Mouse (Mus musculus): ENCODE data around the gene Ank3.

DNA sequence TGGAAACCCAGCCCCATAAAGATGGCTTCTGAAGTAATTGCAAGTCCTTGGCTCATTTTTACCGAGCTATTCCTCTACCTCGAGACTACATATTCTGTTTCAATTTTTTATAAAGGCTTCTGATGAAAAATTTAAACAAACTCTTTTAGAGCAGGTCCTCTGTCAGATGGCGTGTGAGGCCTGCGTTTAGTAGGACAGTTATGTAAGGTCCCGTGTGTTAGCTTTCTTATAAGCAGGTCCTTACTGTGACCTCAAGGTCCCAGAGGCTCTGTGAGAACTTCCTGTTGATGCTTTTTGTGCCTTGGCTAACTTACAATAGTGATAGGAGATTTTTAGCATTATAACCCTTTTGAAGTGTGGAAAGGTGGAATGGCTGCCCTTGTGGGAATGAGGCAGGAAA is 332.8 kb downstream of the Ank3 start:
- TF ChIP-seq GATA1 (IDR thresholded peaks at IDR 0.05; ENCODE audit: low read depth, low read length) (no peak), MYC (IDR thresholded peaks at IDR 0.05; ENCODE audit: low read depth, low read length) (no peak), POLR2A (IDR thresholded peaks at IDR 0.05; ENCODE audit: control insufficient read depth in 1 of 2, insufficient read depth in 1 of 2, low read depth in 1 of 2, low read length in 2 of 2, poor library complexity in 1 of 2) (no peak), UBTF (IDR thresholded peaks at IDR 0.05; ENCODE audit: borderline replicate concordance, insufficient read depth, low read depth, low read length) (no peak), CTCF (IDR thresholded peaks at IDR 0.05 in 2 of 3, conservative IDR thresholded peaks at IDR 0.05 in 1 of 3; ENCODE audit: control insufficient read depth in 1 of 3, insufficient read depth in 1 of 3, low read depth in 2 of 3, low read length in 3 of 3, poor library complexity in 1 of 3, severe bottlenecking in 1 of 3) (no peak), MXI1 (IDR thresholded peaks at IDR 0.05; ENCODE audit: low read depth, low read length) (no peak), EP300 (IDR thresholded peaks at IDR 0.05; ENCODE audit: low read depth in 1 of 2, low read length in 2 of 2) (no peak), RCOR1 (IDR thresholded peaks at IDR 0.05; ENCODE audit: low read depth, low read length) (no peak), MEF2A (IDR thresholded peaks at IDR 0.05; ENCODE audit: extremely low read depth, insufficient replicate concordance, low read depth, low read length, poor library complexity, severe bottlenecking) (no peak), ZMIZ1 (IDR thresholded peaks at IDR 0.05; ENCODE audit: low read depth, low read length) (no peak)

All from MEL (cell line).